Mouse (Mus musculus): ENCODE measurements around the gene Syt7.

- TF ChIP-seq CTCF (IDR thresholded peaks at IDR 0.05; ENCODE audit: low read depth, low read length) (no peak), POLR2A (IDR thresholded peaks at IDR 0.05; ENCODE audit: insufficient read depth, low read length) (no peak)
These were observed 84.1 kb downstream of the Syt7 start for GRCm38 (mm10) chr19:10472958-10473357.
